11 mouse cellular contexts compared by ENCODE assay signal in the genomic region with DNA sequence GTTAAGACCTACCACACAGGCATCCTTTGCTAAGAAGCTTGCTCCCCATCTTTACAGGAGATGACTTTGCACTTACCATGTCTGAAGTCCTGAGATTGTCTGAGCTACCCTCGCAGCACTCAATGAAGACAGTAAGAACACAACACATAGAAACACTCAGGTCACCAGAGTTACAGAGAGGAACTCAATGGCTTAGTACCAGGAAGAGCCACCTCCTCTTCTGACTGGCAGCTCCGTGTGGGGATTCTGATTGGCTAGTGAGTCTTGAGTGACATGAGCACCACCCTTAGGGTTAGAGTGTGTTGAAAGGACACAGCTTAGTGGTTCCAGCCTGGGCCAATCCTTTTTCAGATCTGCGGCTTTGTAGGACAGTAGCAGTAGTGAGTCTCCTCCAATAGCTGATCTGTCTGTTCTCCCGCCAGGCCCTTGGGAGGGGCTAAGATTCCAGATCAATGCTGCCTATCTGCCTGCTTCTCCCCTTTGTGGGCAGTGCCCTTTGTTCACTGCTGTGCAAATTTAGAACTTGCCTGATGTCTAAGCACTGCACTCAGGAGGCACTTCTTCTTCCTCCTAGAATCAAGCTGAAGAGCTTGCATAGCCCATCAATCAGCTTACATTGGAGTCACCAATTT. TPM values are rescaled to one million over a fixed set of nuclear protein-coding genes. Genes with fewer than 3 reads are reported as not detected.
A peak's percentile ranks its signal among the peaks of the same experiment; 100 is the strongest.
DNase-seq lines count a peak whose midpoint lies in the region; ATAC-seq and TF ChIP-seq lines count a peak whose summit lies in the region.
"Not testable (repeated sequence)": the region's sequence is repeated elsewhere in the genome, so short reads cannot be mapped to it uniquely, and the experiment has no call there.
"Had no signal": no experiment of that assay in that cellular context is flagged by ENCODE, and none has a peak within 500 bp of the region (broad histone marks: within the 10 kb centered on the region; RNA-seq: fewer than 3 reads in every experiment).

No protein-coding gene starts in this region.

- H3K9ac ChIP-seq in ES-Bruce4 (ENCODE audit: low read depth, poor library complexity, severe bottlenecking), result peak overlapping the region; percentile 44

- not testable (repeated sequence) for H3K9me3 ChIP-seq in ES-Bruce4 (replicated peaks; ENCODE audit: control insufficient read depth, insufficient read depth, low read length, poor library complexity, severe bottlenecking); G1E (replicated peaks)

- not testable (repeated sequence) for H3K27me3 ChIP-seq in ES-Bruce4 (ENCODE audit: control insufficient read depth, insufficient read depth, low read length, poor library complexity, severe bottlenecking); G1E (ENCODE audit: insufficient read depth, low read length)

- TF ChIP-seq POLR2A in ES-Bruce4 (IDR thresholded peaks at IDR 0.05; ENCODE audit: insufficient read depth, low read length), result peak; percentile 25

- peak overlapping the region; percentile 62 for H3K27ac ChIP-seq in ES-Bruce4 (ENCODE audit: insufficient read depth, low read length)

- not testable (repeated sequence) for H3K4me1 ChIP-seq in ES-Bruce4 (ENCODE audit: control insufficient read depth, insufficient read depth, low read length); G1E (ENCODE audit: insufficient read depth, low read depth, low read length)

- peak; percentile 82 for DNase-seq in 416B (ENCODE audit: low read depth)
- peak; percentile 13 for DNase-seq in G1E (ENCODE audit: low spot score)
- peak; percentile 44 for DNase-seq in NIH3T3 (ENCODE audit: low read depth)
- DNase-seq in ZHBTc4 (ENCODE audit: low read depth, low spot score), result peak; percentile 94
- DNase-seq in kidney, postnatal 10 days, result peak; percentile 3

- TF ChIP-seq CTCF in ES-Bruce4 (IDR thresholded peaks at IDR 0.05; ENCODE audit: low read depth, low read length); G1E (IDR thresholded peaks at IDR 0.05; ENCODE audit: low read depth, low read length): not testable (repeated sequence)

- peak; percentile 99 for ATAC-seq in G1E (ENCODE audit: extremely low read depth, insufficient number of reproducible peaks, low FRiP score, poor library complexity, severe bottlenecking)

- not testable (repeated sequence) for H3K36me3 ChIP-seq in ES-Bruce4 (ENCODE audit: control insufficient read depth, insufficient read depth, low read length, poor library complexity, severe bottlenecking); G1E (replicated peaks)

- peak overlapping the region; percentile 100 for H3K4me3 ChIP-seq in ES-Bruce4 (ENCODE audit: low read depth, low read length)
- H3K4me3 ChIP-seq in G1E (ENCODE audit: low read depth, low read length), result peak overlapping the region; percentile 69

- not testable (repeated sequence) for TF ChIP-seq EP300 in ES-Bruce4 (IDR thresholded peaks at IDR 0.05; ENCODE audit: insufficient read depth, low read depth, low read length)

RNA-seq across cellular contexts. Expression of a gene that starts 5.7 kb away (rescaled TPM):
- polyA plus RNA-seq in ES-Bruce4 (2011; ENCODE audit: insufficient read depth, insufficient read length, low read depth, missing spikeins) (10.2 and 10.6 TPM in 2 replicates), G1E (2012) (0.24 and 0.46 TPM in 2 replicates)
- total RNA-seq in G1E (2014; fragmentation: Nextera tagmentation) (32.1 and 37.0 TPM in 2 replicates), G1E (2017) (6.5 and 11.4 TPM in 2 replicates)
- polyA plus RNA-seq: CD4-positive, CD25-positive, alpha-beta regulatory T cell, adult 4 months; erythroblast, embryonic 14.5 days; forebrain, embryonic 12.5 days; hindbrain, embryonic 11.5 days; inflammation-experienced regulatory T-cells, adult 6 months had no signal

Comparison
In these comparisons a context has a peak if more than half of its experiments do, and no peak if none do; other contexts are left out.
1. Peak in every context shown above with its lines: DNase-seq, ATAC-seq, H3K4me3 ChIP-seq and H3K27ac ChIP-seq.
2. DNase-seq: peak in every context shown above with its lines; median percentile 94 in ZHBTc4; 82 in 416B; 44 in NIH3T3; 13 in G1E; 3 in kidney, postnatal 10 days.